Comparison of ENCODE assay signal across 17 mouse cellular contexts in genomic region chr7:107685955-107686285, GRCm38 (mm10).
A peak's percentile ranks its signal among the peaks of the same experiment; 100 is the strongest.
DNase-seq lines count a peak whose midpoint lies in the region; ATAC-seq and TF ChIP-seq lines count a peak whose summit lies in the region.
"Had no signal": no experiment of that assay in that cellular context is flagged by ENCODE, and none has a peak within 500 bp of the region (broad histone marks: within the 10 kb centered on the region; RNA-seq: fewer than 3 reads in every experiment).

No protein-coding gene starts in this region.

- 95% methylated on average over 7 of the region's 7 CpGs for WGBS in heart, adult 2 months
- WGBS in lung, adult 2 months: 70% methylated on average over 7 of the region's 7 CpGs
- 68% methylated on average over 7 of the region's 7 CpGs for WGBS in lung, embryonic 16.5 days

- no peaks in the 10 kb centered on the region for H3K36me3 ChIP-seq in heart, adult 2 months (ENCODE audit: control insufficient read depth, insufficient read depth, low read length)
- no peaks in the 10 kb centered on the region for H3K36me3 ChIP-seq in lung, embryonic 16.5 days (ENCODE audit: control insufficient read depth, insufficient read depth, low read length)
- H3K36me3 ChIP-seq: hindbrain, embryonic 13.5 days; midbrain, embryonic 15.5 days had no signal

- H3K4me3 ChIP-seq in heart, adult 2 months: no peak overlapping the region
- peak overlapping the region; percentile 21 for H3K4me3 ChIP-seq in lung, adult 2 months (replicated peaks; ENCODE audit: extremely low read depth, low read depth, low read length)
- H3K4me3 ChIP-seq in lung, embryonic 16.5 days (ENCODE audit: low read length): no peak overlapping the region
- H3K4me3 ChIP-seq: hindbrain, embryonic 13.5 days; limb, embryonic 12.5 days; midbrain, embryonic 15.5 days had no signal

- no peak for TF ChIP-seq EP300 in heart, adult 2 months (IDR thresholded peaks at IDR 0.05; ENCODE audit: insufficient read depth, low read depth, low read length)

- DNase-seq in heart, adult 11 months: peak; percentile 59
- DNase-seq in heart, adult 2 months: no peak
- DNase-seq in lung, adult 2 months: no peak
- DNase-seq in lung, postnatal 10 days: no peak
- DNase-seq in right cerebral cortex, adult 18-20 months: no peak
- DNase-seq: cerebellum, postnatal 25 days; gastrocnemius, postnatal 14 days; heart, postnatal 10 days; kidney, adult 8-10 months; retina, postnatal 1 day had no signal

- peak; percentile 80 for ATAC-seq in lung, embryonic 16.5 days (ENCODE audit: low read depth)
- no peak for ATAC-seq in erythroid progenitor cell, adult 5-6 weeks (replicated peaks; ENCODE audit: low FRiP score, poor library complexity, severe bottlenecking)
- no peak for ATAC-seq in monocyte, adult 5-6 weeks (replicated peaks; ENCODE audit: insufficient number of reproducible peaks, low FRiP score, low TSS enrichment, poor library complexity, severe bottlenecking)
- ATAC-seq: midbrain, embryonic 15.5 days had no signal

- no peaks in the 10 kb centered on the region for H3K27me3 ChIP-seq in heart, adult 2 months (ENCODE audit: control insufficient read depth, insufficient read depth, low read length)
- no peaks in the 10 kb centered on the region for H3K27me3 ChIP-seq in lung, embryonic 16.5 days (ENCODE audit: control insufficient read depth, insufficient read depth, low read depth, low read length)
- H3K27me3 ChIP-seq: limb, embryonic 12.5 days; midbrain, embryonic 15.5 days had no signal

- no peak for TF ChIP-seq CTCF in heart, adult 2 months (IDR thresholded peaks at IDR 0.05)
- no peak for TF ChIP-seq CTCF in lung, adult 2 months (IDR thresholded peaks at IDR 0.05; ENCODE audit: insufficient read depth, low read length)

- H3K27ac ChIP-seq in heart, adult 2 months: no peak overlapping the region
- H3K27ac ChIP-seq in lung, embryonic 16.5 days (ENCODE audit: low read length): peak overlapping the region; percentile 64
- H3K27ac ChIP-seq: hindbrain, embryonic 13.5 days; limb, embryonic 12.5 days; liver, embryonic 14.5 days; midbrain, embryonic 15.5 days had no signal

- H3K9ac ChIP-seq in heart, adult 2 months (ENCODE audit: low read depth, low read length): no peak overlapping the region
- H3K9ac ChIP-seq in lung, embryonic 16.5 days (ENCODE audit: low read length): no peak overlapping the region
- H3K9ac ChIP-seq: hindbrain, embryonic 13.5 days; limb, embryonic 12.5 days; liver, embryonic 14.5 days; midbrain, embryonic 15.5 days had no signal

- intact Hi-C loops in heart, adult 2 months (cut with DNase I): no loop called here

- H3K79me2 ChIP-seq in heart, adult 2 months (replicated peaks; ENCODE audit: control insufficient read depth, insufficient read depth, low read length): no peaks in the 10 kb centered on the region

- peak overlapping the region; percentile 17; the same call in 1 of the 2 replicates for H3K4me2 ChIP-seq in lung, embryonic 16.5 days (ENCODE audit: low read depth, low read length)
- H3K4me2 ChIP-seq: hindbrain, embryonic 13.5 days; limb, embryonic 12.5 days; midbrain, embryonic 15.5 days had no signal

- TF ChIP-seq POLR2A in heart, adult 2 months (IDR thresholded peaks at IDR 0.05; ENCODE audit: insufficient read depth, low read depth, low read length): no peak
- TF ChIP-seq POLR2A in lung, adult 2 months (IDR thresholded peaks at IDR 0.05; ENCODE audit: borderline replicate concordance, extremely low read depth, low read depth, low read length): 0 out of 2 replicates have a peak, but pooled peaks have one; percentile 7

- no peaks in the 10 kb centered on the region for H3K9me3 ChIP-seq in lung, embryonic 16.5 days (ENCODE audit: control insufficient read depth, low read length)
- H3K9me3 ChIP-seq: hindbrain, embryonic 13.5 days; limb, embryonic 12.5 days; midbrain, embryonic 15.5 days had no signal

- no peaks in the 10 kb centered on the region for H3K4me1 ChIP-seq in heart, adult 2 months (ENCODE audit: control insufficient read depth, insufficient read depth, low read length)
- H3K4me1 ChIP-seq in lung, adult 2 months (ENCODE audit: control insufficient read depth, insufficient read depth, low read length): peaks cover 12% of the 10 kb centered on the region
- peaks cover 11% of the 10 kb centered on the region for H3K4me1 ChIP-seq in lung, embryonic 16.5 days (replicated peaks; ENCODE audit: control insufficient read depth, insufficient read depth, low read length)
- H3K4me1 ChIP-seq: midbrain, embryonic 15.5 days had no signal
